ENCODE assay signal across 1 mouse cellular context in the genomic region with DNA sequence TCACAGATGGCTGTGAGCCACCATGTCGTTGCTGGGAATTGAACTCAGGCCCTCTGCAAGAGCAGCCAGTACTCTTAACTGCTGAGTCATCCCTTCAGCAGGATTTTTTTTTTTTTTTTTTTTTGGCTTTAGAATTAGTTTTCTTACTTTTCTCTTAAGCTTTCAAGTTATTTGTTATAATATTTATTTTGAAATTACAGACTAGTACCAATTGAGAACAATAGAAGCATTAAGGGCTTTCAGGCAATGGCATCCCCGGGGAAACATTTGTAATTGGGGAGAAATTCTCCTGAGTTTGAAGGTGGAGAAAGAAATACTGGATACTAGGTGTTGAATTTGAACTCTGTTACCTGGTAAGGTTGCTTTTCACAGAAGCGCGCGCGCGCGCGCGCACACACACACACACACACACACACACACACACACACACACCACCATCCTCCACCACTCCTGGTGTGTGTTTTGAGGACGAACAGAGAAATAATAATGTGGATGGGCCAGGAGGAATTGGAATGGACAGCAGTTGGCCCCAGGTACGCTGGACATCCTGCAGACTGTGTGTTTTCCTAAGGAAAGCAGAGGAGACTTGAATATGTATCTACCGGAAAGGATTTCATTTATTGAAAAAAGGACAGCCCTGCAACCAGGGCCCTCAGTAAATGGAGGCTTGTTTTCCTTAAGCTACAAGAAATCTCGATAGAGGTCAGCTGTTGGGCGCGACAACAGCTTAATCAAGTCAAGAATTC.
A peak's percentile ranks its signal among the peaks of the same experiment; 100 is the strongest.
TF ChIP-seq lines count a peak whose summit lies in the region.

No protein-coding gene starts in this region.

TF ChIP-seq in CH12.LX, 34 proteins besides CTCF, POLR2A, EP300 and RAD21:
- TF ChIP-seq ZNF384 (IDR thresholded peaks at IDR 0.05; ENCODE audit: low read depth, low read length) (0 out of 2 replicates have a peak, but pooled peaks have one; percentile 35), NELFE (IDR thresholded peaks at IDR 0.05; ENCODE audit: low read depth, low read length) (no peak)
